Comparison of ENCODE assay signal across 27 mouse cellular contexts in genomic region chr11:10893302-10893701, GRCm38 (mm10).
DNase-seq lines count a peak whose midpoint lies in the region; ATAC-seq and TF ChIP-seq lines count a peak whose summit lies in the region.
"Had no signal": no experiment of that assay in that cellular context is flagged by ENCODE, and none has a peak within 500 bp of the region (broad histone marks: within the 10 kb centered on the region; RNA-seq: fewer than 3 reads in every experiment).

No protein-coding gene starts in this region.

- H3K4me2 ChIP-seq in kidney, postnatal 0 days (ENCODE audit: low read length) = no peak overlapping the region
- no peak overlapping the region for H3K4me2 ChIP-seq in forebrain, postnatal 0 days (ENCODE audit: low read depth)
- H3K4me2 ChIP-seq: heart, embryonic 13.5 days; liver, embryonic 15.5 days; lung, embryonic 15.5 days; midbrain, embryonic 15.5 days; neural tube, embryonic 15.5 days had no signal

- H3K36me3 ChIP-seq in kidney, postnatal 0 days (ENCODE audit: insufficient read depth, low read length) = no peaks in the 10 kb centered on the region
- no peaks in the 10 kb centered on the region for H3K36me3 ChIP-seq in forebrain, postnatal 0 days (ENCODE audit: insufficient read depth)
- H3K36me3 ChIP-seq: heart, embryonic 13.5 days; limb, embryonic 10.5 days; liver, embryonic 15.5 days; lung, embryonic 15.5 days; midbrain, embryonic 15.5 days; neural tube, embryonic 15.5 days had no signal

- H3K4me1 ChIP-seq in kidney, postnatal 0 days (replicated peaks; ENCODE audit: insufficient read depth, low read length) = no peaks in the 10 kb centered on the region
- no peaks in the 10 kb centered on the region for H3K4me1 ChIP-seq in forebrain, postnatal 0 days (ENCODE audit: insufficient read depth)
- H3K4me1 ChIP-seq: heart, embryonic 13.5 days; limb, embryonic 10.5 days; liver, embryonic 15.5 days; lung, embryonic 15.5 days; midbrain, embryonic 15.5 days; neural tube, embryonic 15.5 days had no signal

- peak; percentile 0 for DNase-seq in embryo, embryonic 11.5 days (ENCODE audit: low read depth, low spot score)
- no peak for DNase-seq in embryo, embryonic 9.5 days (ENCODE audit: extremely low spot score)
- peak; percentile 70 for DNase-seq in kidney, postnatal 0 days (ENCODE audit: low spot score)
- DNase-seq in kidney, adult 11 months = no peak
- DNase-seq in layer of hippocampus, adult 11-12 months (ENCODE audit: low spot score) = peak; percentile 13
- peak; percentile 12 to 20 for DNase-seq in layer of hippocampus, postnatal 14 days (ENCODE audit: low spot score in 2 of 2)
- no peak for DNase-seq in forebrain, postnatal 0 days
- no peak for DNase-seq in spleen, postnatal 14 days (ENCODE audit: low spot score in 2 of 2)
- DNase-seq: adrenal gland, postnatal 14 days; cerebellum, adult 11 months; cerebellum, adult 9-11 months; gastrocnemius, postnatal 36 days; heart, adult 2 months; heart, postnatal 14 days; liver; lung, postnatal 36 days; right cerebral cortex, postnatal 25 days; spleen, adult 18-20 months; thymus, postnatal 25 days had no signal

- 16% methylated on average over 3 of the region's 3 CpGs for WGBS in kidney, postnatal 0 days
- 87% methylated on average over 3 of the region's 3 CpGs for WGBS in forebrain, postnatal 0 days

- H3K9me3 ChIP-seq in kidney, postnatal 0 days (replicated peaks; ENCODE audit: low read length) = no peaks in the 10 kb centered on the region
- no peaks in the 10 kb centered on the region for H3K9me3 ChIP-seq in forebrain, postnatal 0 days (ENCODE audit: low read length)
- H3K9me3 ChIP-seq: heart, embryonic 13.5 days; limb, embryonic 10.5 days; liver, embryonic 15.5 days; lung, embryonic 15.5 days; midbrain, embryonic 15.5 days; neural tube, embryonic 15.5 days had no signal

- no peak for TF ChIP-seq CTCF in kidney, postnatal 0 days (IDR thresholded peaks at IDR 0.05; ENCODE audit: low read depth)
- no peak for TF ChIP-seq CTCF in forebrain, postnatal 0 days (IDR thresholded peaks at IDR 0.05; ENCODE audit: low read depth)

- no peaks in the 10 kb centered on the region for H3K27me3 ChIP-seq in kidney, postnatal 0 days (ENCODE audit: insufficient read depth, low read length)
- no peaks in the 10 kb centered on the region for H3K27me3 ChIP-seq in forebrain, postnatal 0 days (ENCODE audit: insufficient read depth, low read length)
- H3K27me3 ChIP-seq: heart, embryonic 13.5 days; liver, embryonic 15.5 days; lung, embryonic 15.5 days; midbrain, embryonic 15.5 days; neural tube, embryonic 15.5 days had no signal

- H3K9ac ChIP-seq in kidney, postnatal 0 days (ENCODE audit: low read depth, low read length) = no peak overlapping the region
- no peak overlapping the region for H3K9ac ChIP-seq in forebrain, postnatal 0 days
- H3K9ac ChIP-seq: heart, embryonic 13.5 days; liver, embryonic 15.5 days; lung, embryonic 15.5 days; midbrain, embryonic 15.5 days; neural tube, embryonic 15.5 days had no signal

- ATAC-seq in kidney, postnatal 0 days (replicated peaks; ENCODE audit: low FRiP score, low read depth) = peak; percentile 77
- no peak for ATAC-seq in forebrain, postnatal 0 days
- ATAC-seq: forebrain, embryonic 14.5 days; intestine, postnatal 0 days; midbrain, embryonic 15.5 days had no signal

- H3K4me3 ChIP-seq in kidney, postnatal 0 days (replicated peaks; ENCODE audit: low read depth, low read length) = no peak overlapping the region
- no peak overlapping the region for H3K4me3 ChIP-seq in forebrain, postnatal 0 days (ENCODE audit: low read depth, low read length)
- H3K4me3 ChIP-seq: heart, adult 2 months; heart, embryonic 13.5 days; limb, embryonic 10.5 days; liver, embryonic 15.5 days; lung, embryonic 15.5 days; midbrain, embryonic 15.5 days; neural tube, embryonic 15.5 days had no signal

- no peak overlapping the region for H3K27ac ChIP-seq in kidney, postnatal 0 days
- no peak overlapping the region for H3K27ac ChIP-seq in forebrain, postnatal 0 days (ENCODE audit: low read depth, low read length)
- H3K27ac ChIP-seq: heart, adult 2 months; heart, embryonic 13.5 days; limb, embryonic 10.5 days; liver, embryonic 15.5 days; lung, embryonic 15.5 days; midbrain, embryonic 15.5 days; neural tube, embryonic 15.5 days had no signal

Comparison
In these comparisons a context has a peak if more than half of its experiments do, and no peak if none do; other contexts are left out.
1. DNase-seq: peak in embryo, embryonic 11.5 days (single experiment), kidney, postnatal 0 days (single experiment), layer of hippocampus, adult 11-12 months (single experiment) and layer of hippocampus, postnatal 14 days (2 of 2); none in embryo, embryonic 9.5 days (single experiment), kidney, adult 11 months (single experiment), forebrain, postnatal 0 days (single experiment) and spleen, postnatal 14 days (0 of 2).